Mouse (Mus musculus) heart, embryonic 12.5 days (tissue): ENCODE results near the gene Irf3. TPM values are rescaled to one million over a fixed set of nuclear protein-coding genes. Genes with fewer than 3 reads are reported as not detected.

Experiments
- ATAC-seq: fragments of 200-750 bp; cut with Nextera tagmentation; 2 replicates; pipeline ENCODE4 v1.8.0; 2017; ENCODE audit warnings: moderate TSS enrichment, moderate library complexity; ENCODE audit not compliant: insufficient number of reproducible peaks, low FRiP score
- H3K27ac ChIP-seq: fragments of 300-500 bp; sonication (generic); 2 replicates; pipeline ENCODE4 v1.5.1; 2016; ENCODE audit warnings: mild to moderate bottlenecking, moderate library complexity; ENCODE audit not compliant: poor library complexity, severe bottlenecking
- H3K27me3 ChIP-seq: fragments of 300-500 bp; sonication (generic); replicated peaks from 2 replicates; pipeline ENCODE4 v1.6.1; 2016; ENCODE audit warnings: mild to moderate bottlenecking, moderate library complexity
- H3K36me3 ChIP-seq: fragments of 300-500 bp; sonication (generic); 2 replicates; pipeline ENCODE4 v1.6.1; 2016; ENCODE audit warnings: mild to moderate bottlenecking, moderate library complexity
- H3K4me1 ChIP-seq: fragments of 300-500 bp; sonication (generic); replicated peaks from 2 replicates; pipeline ENCODE4 v1.6.1; 2016; ENCODE audit warnings: mild to moderate bottlenecking
- H3K4me2 ChIP-seq: fragments of 300-500 bp; sonication (generic); 2 replicates; pipeline ENCODE4 v1.6.1; 2016; ENCODE audit warnings: mild to moderate bottlenecking, moderate library complexity
- H3K4me3 ChIP-seq: fragments of 300-500 bp; sonication (generic); 2 replicates; pipeline ENCODE4 v1.5.1; 2016; ENCODE audit warnings: mild to moderate bottlenecking
- H3K9ac ChIP-seq: fragments of 300-500 bp; sonication (generic); 2 replicates; pipeline ENCODE4 v1.6.1; 2016; ENCODE audit warnings: mild to moderate bottlenecking, moderate library complexity
- H3K9me3 ChIP-seq: fragments of 300-500 bp; sonication (generic); replicated peaks from 2 replicates; pipeline ENCODE4 v1.6.1; 2016; ENCODE audit warnings: mild to moderate bottlenecking, moderate library complexity
- WGBS: fragments of 180-500 bp; shearing (Covaris S2); methylation state at CpG from one replicate; pipeline ENCODE4 v1.1.7; 2016; 5-methylcytosine and 5-hydroxymethylcytosine counted together
- polyA plus RNA-seq: library from polyadenylated mRNA; unstranded; fragments of >200 nt; fragmentation: Nextera tagmentation; extraction: Ambion mirVana; gene quantifications from 2 replicates; pipeline ENCODE4 v1.2.1, GENCODE M21; 2016

Irf3 gene
- polyA plus RNA-seq, 1 experiment from 2014 or later, result 60.8 TPM

DNA sequence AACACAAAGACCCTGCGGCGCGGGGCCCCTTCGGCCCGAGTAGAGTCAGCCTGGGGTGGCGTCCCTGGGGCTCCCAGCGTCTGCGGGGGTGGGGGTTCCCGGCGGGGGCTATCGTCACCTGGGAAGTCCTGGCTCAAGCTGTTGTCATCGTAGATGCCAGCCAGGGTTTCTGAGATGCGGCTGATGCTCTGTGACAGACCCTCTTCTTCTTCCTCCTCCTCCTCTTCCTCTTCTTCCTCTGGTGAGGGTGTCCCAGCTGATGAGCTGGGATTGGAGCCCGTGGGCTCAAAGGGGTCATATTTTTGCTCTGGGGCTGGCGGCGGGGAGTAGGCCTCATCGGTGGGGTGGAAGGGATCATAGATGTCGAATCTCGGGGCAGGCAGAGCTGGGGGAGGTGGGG lies 11.0 kb downstream of the Irf3 start:
- no peak overlapping the region for H3K4me3 ChIP-seq
- no peak overlapping the region for H3K9ac ChIP-seq
- peaks cover 94% of the 10 kb centered on the region for H3K36me3 ChIP-seq
- no peak overlapping the region for H3K27ac ChIP-seq
- H3K4me2 ChIP-seq, result no peak overlapping the region
- no peaks in the 10 kb centered on the region for H3K27me3 ChIP-seq
- 94% methylated on average over 19 of the region's 19 CpGs for WGBS
- 0 out of 2 replicates have a peak, but pooled peaks cover 15% of the 10 kb centered on the region for H3K4me1 ChIP-seq
- no peaks in the 10 kb centered on the region for H3K9me3 ChIP-seq
- ATAC-seq, result no peak

DNA sequence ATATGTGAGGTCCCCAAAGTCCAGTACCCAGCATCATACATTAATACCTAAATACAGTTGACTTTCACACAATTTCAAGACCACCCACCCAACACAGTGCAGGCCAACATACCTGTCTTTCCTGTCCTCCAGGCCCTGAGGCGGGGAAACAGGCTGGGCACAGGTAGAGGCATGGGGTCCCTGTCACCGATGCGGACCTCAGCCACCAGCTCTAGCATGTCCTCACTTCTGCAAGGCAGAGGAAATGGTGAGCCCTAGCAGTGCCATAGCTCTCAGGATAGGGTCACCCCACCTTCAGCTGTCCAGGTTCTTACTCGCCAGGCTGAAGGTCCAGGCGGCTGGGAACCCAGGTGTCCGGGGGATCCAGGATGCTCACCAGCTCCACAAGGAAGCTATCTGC lies 14.6 kb downstream of the Irf3 start:
- no peak overlapping the region for H3K27ac ChIP-seq
- peaks cover 65% of the 10 kb centered on the region for H3K36me3 ChIP-seq
- H3K4me1 ChIP-seq, result peaks cover 20% of the 10 kb centered on the region
- no peaks in the 10 kb centered on the region for H3K9me3 ChIP-seq
- H3K4me3 ChIP-seq, result no peak overlapping the region
- WGBS, result 95% methylated on average over 6 of the region's 6 CpGs
- no peaks in the 10 kb centered on the region for H3K27me3 ChIP-seq
- no peak for ATAC-seq
- no peak overlapping the region for H3K9ac ChIP-seq
- no peak overlapping the region for H3K4me2 ChIP-seq

DNA sequence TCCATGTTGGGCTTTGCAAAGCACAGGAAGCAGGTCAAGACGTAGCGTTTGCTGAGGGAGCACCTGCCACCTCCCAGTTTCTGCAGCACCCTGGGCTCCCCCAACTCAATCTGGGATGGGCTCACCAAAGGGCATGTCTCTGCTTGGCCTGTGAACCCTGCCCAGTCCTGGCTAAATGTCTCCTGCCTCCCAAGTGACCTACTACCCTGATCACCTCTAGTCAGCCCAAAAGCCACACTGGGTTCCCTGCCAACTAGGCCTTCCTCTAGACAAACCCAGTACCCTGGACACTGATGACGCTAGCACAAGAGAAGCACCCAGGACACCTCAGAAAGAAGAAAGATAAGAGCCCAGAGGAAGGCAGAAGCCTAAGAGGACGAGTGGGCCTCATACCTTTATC lies 15.4 kb downstream of the Irf3 start:
- 78% methylated on average over 4 of the region's 4 CpGs for WGBS
- Histone ChIP-seq H3K4me2 (no peak overlapping the region), H3K36me3 (peaks cover 57% of the 10 kb centered on the region), H3K27me3 (no peaks in the 10 kb centered on the region), H3K27ac (no peak overlapping the region), H3K4me1 (peaks cover 20% of the 10 kb centered on the region), H3K4me3 (no peak overlapping the region), H3K9ac (no peak overlapping the region; the same call in 1 of the 2 replicates), H3K9me3 (no peaks in the 10 kb centered on the region)
- no peak for ATAC-seq

DNA sequence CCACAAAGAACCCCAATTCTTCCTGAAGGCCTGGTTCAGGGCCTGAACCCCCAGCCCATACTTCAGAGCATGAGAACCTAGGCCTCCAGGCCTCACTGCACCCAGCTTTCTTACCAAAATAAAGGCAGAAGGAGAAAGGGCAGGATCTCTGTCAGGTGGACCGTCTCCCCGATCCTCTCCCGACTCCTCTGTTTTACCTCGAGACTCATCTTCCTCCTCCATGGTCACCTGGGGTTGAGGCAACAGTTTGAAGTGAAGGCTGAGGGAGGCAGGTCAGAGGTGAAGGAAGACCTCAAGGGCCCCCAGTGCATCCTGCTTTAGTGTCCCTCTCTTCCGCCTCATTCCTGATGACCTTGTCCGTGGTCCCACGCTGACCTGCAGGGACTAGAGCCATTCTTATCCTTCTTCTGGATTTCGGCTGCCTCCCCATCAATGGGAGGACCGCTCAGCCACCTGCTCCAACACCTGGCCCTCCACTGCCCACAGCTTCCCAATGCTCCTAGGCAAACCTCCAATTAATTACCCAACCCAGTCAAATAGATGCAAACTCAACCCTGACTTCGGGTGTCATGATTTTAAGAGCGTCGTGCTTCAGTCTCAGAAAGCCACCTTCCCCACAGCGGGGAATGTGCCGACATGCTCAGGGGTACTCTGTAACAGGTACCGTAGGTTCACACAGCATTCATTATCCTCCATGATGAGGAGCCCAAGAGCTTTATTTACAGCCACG lies 16.1 kb downstream of the Irf3 start:
- Histone ChIP-seq H3K9ac (no peak overlapping the region; the same call in 1 of the 2 replicates), H3K27me3 (no peaks in the 10 kb centered on the region), H3K4me3 (no peak overlapping the region), H3K9me3 (no peaks in the 10 kb centered on the region), H3K4me1 (peaks cover 24% of the 10 kb centered on the region), H3K27ac (no peak overlapping the region), H3K4me2 (no peak overlapping the region), H3K36me3 (peaks cover 50% of the 10 kb centered on the region)
- no peak for ATAC-seq
- WGBS, result 93% methylated on average over 16 of the region's 16 CpGs

DNA sequence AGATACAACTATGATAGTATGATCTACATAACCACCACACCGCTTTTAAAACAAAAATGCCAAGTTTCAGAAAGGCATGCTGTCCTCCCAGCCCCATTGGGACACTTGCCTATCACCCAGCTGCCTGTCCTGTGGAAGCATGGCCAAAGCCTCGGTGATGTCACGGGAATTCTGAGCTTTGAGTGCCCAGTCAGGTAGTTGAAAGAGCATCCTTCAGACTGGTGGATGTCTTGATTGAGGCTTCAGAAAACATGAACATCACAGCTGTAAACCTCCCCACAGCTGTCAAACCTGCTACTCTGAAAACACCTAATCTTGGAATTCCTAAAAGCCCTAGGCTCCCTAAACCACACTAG lies 16.6 kb downstream of the Irf3 start:
- H3K36me3 ChIP-seq, result peaks cover 45% of the 10 kb centered on the region
- H3K9ac ChIP-seq, result peak overlapping the region; percentile 97; the same call in 1 of the 2 replicates
- H3K4me3 ChIP-seq, result no peak overlapping the region
- no peak for ATAC-seq
- no peaks in the 10 kb centered on the region for H3K27me3 ChIP-seq
- H3K4me2 ChIP-seq, result no peak overlapping the region; the same call in 1 of the 2 replicates
- H3K9me3 ChIP-seq, result no peaks in the 10 kb centered on the region
- H3K27ac ChIP-seq, result no peak overlapping the region
- peaks cover 29% of the 10 kb centered on the region for H3K4me1 ChIP-seq
- WGBS, result 84% methylated on average over 3 of the region's 3 CpGs

DNA sequence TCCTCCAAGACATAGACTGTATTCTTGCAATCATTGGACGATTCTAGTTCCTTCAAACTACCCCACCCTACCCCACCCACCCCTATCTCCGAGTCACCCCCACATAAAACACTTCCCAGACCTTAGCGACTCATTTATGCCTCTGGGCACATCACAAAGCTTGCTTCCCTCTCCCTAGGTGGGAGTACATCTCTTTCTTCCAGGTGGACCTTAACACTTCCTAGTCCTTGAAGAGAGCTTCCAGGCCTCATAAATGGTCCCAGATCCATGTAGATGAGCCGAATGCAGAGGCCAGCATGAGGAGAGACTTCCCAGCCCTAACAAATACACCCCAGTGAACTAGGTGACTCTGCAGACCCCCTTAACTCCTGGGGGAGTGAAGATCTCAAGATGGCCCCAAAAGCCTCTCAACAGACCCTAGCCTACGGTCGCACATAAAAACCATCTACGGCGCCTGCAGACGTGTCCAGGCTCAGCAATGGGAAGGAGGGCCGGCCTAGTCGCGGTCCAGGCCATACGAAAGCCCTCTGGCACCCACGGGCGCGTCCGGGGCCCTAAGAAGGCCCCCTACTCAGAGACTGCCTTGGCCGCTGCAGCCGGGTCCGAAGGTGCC lies 18.0 kb downstream of the Irf3 start:
- Histone ChIP-seq H3K4me1 (peaks cover 37% of the 10 kb centered on the region), H3K9ac (peak overlapping the region; percentile 97), H3K9me3 (no peaks in the 10 kb centered on the region), H3K27ac (peak overlapping the region; percentile 88), H3K4me3 (peak overlapping the region; percentile 89), H3K36me3 (peaks cover 31% of the 10 kb centered on the region), H3K4me2 (peak overlapping the region; percentile 80), H3K27me3 (no peaks in the 10 kb centered on the region)
- under 1% methylated on average over 20 of the region's 20 CpGs for WGBS
- ATAC-seq, result no peak

DNA sequence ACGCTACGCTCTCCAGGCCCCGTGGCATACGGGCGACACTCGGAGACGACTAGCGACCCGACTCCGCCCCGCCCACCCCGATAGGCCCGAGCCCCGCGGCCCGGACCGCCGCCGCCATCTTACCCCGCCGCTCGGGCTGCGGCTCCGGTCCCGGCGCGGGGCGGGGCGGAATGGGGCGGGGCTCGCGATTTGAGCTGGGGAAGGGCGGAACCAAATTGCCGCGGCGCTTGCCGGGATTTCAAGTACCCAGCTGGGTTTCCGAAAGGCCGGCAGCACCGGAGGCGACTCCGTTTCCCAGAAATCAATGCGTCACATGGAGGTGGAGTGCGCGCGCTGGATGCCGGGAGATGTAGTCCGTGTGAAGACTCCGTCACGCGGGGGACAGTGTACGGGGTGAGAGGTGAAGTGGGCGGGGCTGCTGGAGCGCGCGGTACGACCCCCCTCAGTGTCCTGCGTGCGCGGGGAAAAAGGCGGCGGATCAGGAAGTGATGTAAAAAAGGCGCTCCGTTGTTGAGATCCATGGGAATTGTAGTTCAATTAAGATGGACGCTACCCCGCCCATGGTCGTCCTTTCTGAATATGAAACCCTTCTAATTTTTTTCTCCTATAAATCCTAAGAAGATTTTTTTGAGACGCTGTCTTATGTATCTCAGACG lies 18.6 kb downstream of the Irf3 start, which contains the start of gene Scaf1:
Scaf1 (minus strand) TSS at position 407 of the 656 bp plus-strand sequence.
- peak within 1 kb of the TSS; percentile 100 for H3K27ac ChIP-seq
- H3K4me3 ChIP-seq, result peak within 1 kb of the TSS; percentile 89
- H3K36me3 ChIP-seq, result peaks cover 34% of the 10 kb centered on the region
- no peaks in the 10 kb centered on the region for H3K9me3 ChIP-seq
- peak within 1 kb of the TSS; percentile 97 for H3K9ac ChIP-seq
- peaks cover 37% of the 10 kb centered on the region for H3K4me1 ChIP-seq
- H3K27me3 ChIP-seq, result no peaks in the 10 kb centered on the region
- ATAC-seq, result peak; percentile 91
- under 1% methylated on average over 68 of the region's 69 CpGs for WGBS
- peak within 1 kb of the TSS; percentile 80 for H3K4me2 ChIP-seq

DNA sequence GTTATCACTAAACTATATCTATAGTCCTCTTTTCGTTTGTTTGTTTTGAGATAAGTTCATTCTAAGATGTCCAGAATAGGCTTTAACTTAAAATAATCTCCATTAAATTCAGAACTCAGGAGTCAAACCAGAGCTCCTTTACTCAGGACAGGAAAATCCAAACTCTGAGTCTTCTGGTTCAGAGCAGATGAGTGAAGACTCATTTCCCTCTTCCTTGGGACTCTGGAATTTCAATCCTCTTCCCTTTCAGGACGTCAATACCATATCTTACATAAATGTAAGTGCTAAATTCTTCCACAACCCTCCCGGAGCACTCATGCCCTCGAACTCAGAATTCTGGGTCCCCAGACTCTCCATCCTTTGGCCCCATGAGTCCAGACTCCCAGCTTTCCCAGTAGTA lies 19.3 kb downstream of the Irf3 start:
- H3K4me3 ChIP-seq, result peak overlapping the region; percentile 89
- H3K27ac ChIP-seq, result peak overlapping the region; percentile 100
- peaks cover 37% of the 10 kb centered on the region for H3K4me1 ChIP-seq
- WGBS, result under 1% methylated on average over 4 of the region's 4 CpGs
- ATAC-seq, result no peak
- H3K9me3 ChIP-seq, result no peaks in the 10 kb centered on the region
- H3K4me2 ChIP-seq, result peak overlapping the region; percentile 80
- peak overlapping the region; percentile 76 for H3K9ac ChIP-seq
- H3K27me3 ChIP-seq, result no peaks in the 10 kb centered on the region
- H3K36me3 ChIP-seq, result peaks cover 34% of the 10 kb centered on the region

DNA sequence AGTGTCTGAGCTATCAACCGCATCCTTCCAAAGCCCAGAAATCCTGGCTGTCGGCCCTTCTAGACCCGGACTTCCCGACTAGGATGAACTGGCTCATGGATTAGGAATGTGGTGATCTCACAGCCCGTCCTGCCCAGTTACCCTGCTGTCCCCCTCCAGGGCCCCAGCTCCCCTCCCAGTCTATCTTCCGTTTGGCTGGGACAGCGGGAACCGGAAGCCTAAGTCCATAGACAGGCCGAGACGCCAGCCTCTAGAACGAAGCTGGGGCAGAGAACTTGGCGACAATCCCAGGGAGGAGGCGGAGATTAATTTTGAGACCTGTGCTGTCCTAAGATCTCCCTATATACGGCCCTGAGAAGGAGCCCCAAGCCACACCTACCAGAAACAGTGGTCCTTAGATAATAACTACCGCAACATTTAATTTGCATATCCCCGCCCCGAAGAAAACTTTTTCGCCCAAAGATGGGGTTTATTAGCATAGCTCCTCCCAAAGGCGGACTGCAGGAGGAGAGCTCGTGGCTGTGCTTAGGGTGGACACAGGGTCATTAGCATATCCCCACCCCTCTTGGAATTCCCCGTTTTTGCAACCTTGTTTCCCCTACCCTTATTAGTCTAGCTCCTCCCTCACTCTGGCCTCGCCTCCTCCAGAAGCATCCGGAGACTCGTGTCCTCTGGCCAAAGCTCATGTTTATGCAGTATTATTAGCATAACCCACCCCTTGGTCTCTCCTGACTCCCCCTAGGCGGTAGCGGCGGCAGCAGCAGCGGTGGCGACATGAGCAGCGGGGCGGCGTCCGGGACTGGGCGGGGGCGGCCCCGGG lies 20.0 kb downstream of the Irf3 start, which contains the start of gene Rras:
Rras (plus strand) TSS at position 720 of the 820 bp plus-strand sequence.
- under 1% methylated on average over 36 of the region's 36 CpGs for WGBS
- peak within 1 kb of the TSS; percentile 80 for H3K4me2 ChIP-seq
- H3K4me3 ChIP-seq, result peak within 1 kb of the TSS; percentile 89
- H3K4me1 ChIP-seq, result peaks cover 37% of the 10 kb centered on the region
- peak; percentile 89 for ATAC-seq
- peak within 1 kb of the TSS; percentile 77 for H3K9ac ChIP-seq
- H3K36me3 ChIP-seq, result peaks cover 27% of the 10 kb centered on the region
- H3K27ac ChIP-seq, result peak within 1 kb of the TSS; percentile 100
- no peaks in the 10 kb centered on the region for H3K27me3 ChIP-seq
- H3K9me3 ChIP-seq, result no peaks in the 10 kb centered on the region

DNA sequence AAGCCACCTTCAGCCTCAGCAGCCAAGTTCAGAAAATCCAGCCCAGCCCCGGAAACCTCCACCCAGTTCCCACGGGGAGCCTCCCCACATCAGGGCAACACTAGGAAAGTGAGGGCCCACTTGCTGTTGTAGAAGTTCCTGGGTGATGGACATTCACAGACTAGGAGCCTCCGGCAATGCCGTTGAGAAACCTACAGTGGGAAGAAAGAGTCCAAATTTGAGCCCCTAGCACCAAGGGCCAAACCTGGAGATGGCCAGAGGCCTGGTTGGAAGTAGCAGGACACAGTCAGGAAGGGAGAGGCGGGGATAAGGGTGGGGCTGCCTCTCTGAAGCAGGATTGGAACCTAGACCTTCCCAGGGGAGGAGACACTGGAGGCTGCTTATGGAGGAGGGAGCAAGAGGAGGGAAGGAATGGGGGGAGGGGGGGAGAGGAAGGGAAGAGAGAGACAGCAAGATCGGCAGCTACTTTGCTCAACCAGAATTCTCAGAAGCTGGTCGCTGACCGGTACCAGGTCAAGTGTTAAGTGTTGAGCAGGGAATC lies 21.7 kb downstream of the Irf3 start:
- H3K36me3 ChIP-seq, result peaks cover 12% of the 10 kb centered on the region; the same call in 1 of the 2 replicates
- H3K27me3 ChIP-seq, result no peaks in the 10 kb centered on the region
- H3K4me2 ChIP-seq, result peak overlapping the region; percentile 80
- H3K9me3 ChIP-seq, result no peaks in the 10 kb centered on the region
- H3K27ac ChIP-seq, result peak overlapping the region; percentile 88
- ATAC-seq, result no peak
- 20% methylated on average over 8 of the region's 8 CpGs for WGBS
- H3K9ac ChIP-seq, result peak overlapping the region; percentile 77; the same call in 1 of the 2 replicates
- peaks cover 27% of the 10 kb centered on the region for H3K4me1 ChIP-seq
- peak overlapping the region; percentile 89 for H3K4me3 ChIP-seq
